Mouse (Mus musculus) lung, postnatal 0 days (tissue): ENCODE measurements around the gene Ppfia4. TPM values are rescaled to one million over a fixed set of nuclear protein-coding genes. Genes with fewer than 3 reads are reported as not detected.

Source experiments
- ATAC-seq: fragments of 200-750 bp; cut with Nextera tagmentation; 2 replicates; pipeline ENCODE4 v1.8.0; 2017; ENCODE audit warnings: moderate library complexity
- DNase-seq: peaks from one replicate; pipeline ENCODE4 v3.0.0-alpha.2; 2016; ENCODE audit warnings: low spot score
- H3K27ac ChIP-seq: fragments of 300-500 bp; sonication (generic); 2 replicates; pipeline ENCODE4 v1.5.1; 2014; ENCODE audit warnings: antibody characterized with exemption, mild to moderate bottlenecking, low read length, mixed read lengths
- H3K27me3 ChIP-seq: fragments of 300-500 bp; sonication (generic); replicated peaks from 2 replicates; pipeline ENCODE4 v1.6.1; 2014; ENCODE audit warnings: low read length, mixed read lengths; ENCODE audit not compliant: insufficient read depth
- H3K36me3 ChIP-seq: fragments of 300-500 bp; sonication (generic); 2 replicates; pipeline ENCODE4 v1.6.1; 2014; ENCODE audit warnings: low read length, mixed read lengths; ENCODE audit not compliant: insufficient read depth
- H3K4me1 ChIP-seq: fragments of 300-500 bp; sonication (generic); 2 replicates; pipeline ENCODE4 v1.6.1; 2014; ENCODE audit warnings: antibody characterized with exemption, low read depth, low read length, mixed read lengths; ENCODE audit not compliant: insufficient read depth
- H3K4me2 ChIP-seq: fragments of 300-500 bp; sonication (generic); replicated peaks from 2 replicates; pipeline ENCODE4 v1.6.1; 2014; ENCODE audit warnings: low read depth, mild to moderate bottlenecking, low read length, moderate library complexity, mixed read lengths
- H3K4me3 ChIP-seq: fragments of 300-500 bp; sonication (generic); 2 replicates; pipeline ENCODE4 v1.5.1; 2014; ENCODE audit warnings: low read depth, low read length
- H3K9ac ChIP-seq: fragments of 300-500 bp; sonication (generic); replicated peaks from 2 replicates; pipeline ENCODE4 v1.6.1; 2014; ENCODE audit warnings: low read depth, mild to moderate bottlenecking
- H3K9me3 ChIP-seq: fragments of 300-500 bp; sonication (generic); 2 replicates; pipeline ENCODE4 v1.6.1; 2016; ENCODE audit warnings: low read length, mixed read lengths
- CTCF ChIP-seq: IDR thresholded peaks from 2 replicates; pipeline ENCODE4 v1.5.1; 2016; ENCODE audit warnings: antibody characterized with exemption, mild to moderate bottlenecking
- EP300 ChIP-seq: IDR thresholded peaks from 2 replicates; pipeline ENCODE4 v1.6.1; 2016; ENCODE audit warnings: antibody characterized with exemption, mild to moderate bottlenecking, control low read depth
- WGBS: fragments of 180-500 bp; shearing (Covaris S2); extraction: QIAGEN DNeasy Blood & Tissue Kit; methylation state at CpG from one replicate; pipeline ENCODE4 v1.1.7; 2014; 5-methylcytosine and 5-hydroxymethylcytosine counted together
- polyA plus RNA-seq: library from polyadenylated mRNA; unstranded; fragments of >200 nt; fragmentation: Nextera tagmentation; extraction: Ambion mirVana; gene quantifications from 2 replicates; pipeline ENCODE4 v1.2.1, GENCODE M21; 2015

The Ppfia4 gene
- polyA plus RNA-seq, 1 experiment from 2014 or later, result 4.5 TPM

DNA sequence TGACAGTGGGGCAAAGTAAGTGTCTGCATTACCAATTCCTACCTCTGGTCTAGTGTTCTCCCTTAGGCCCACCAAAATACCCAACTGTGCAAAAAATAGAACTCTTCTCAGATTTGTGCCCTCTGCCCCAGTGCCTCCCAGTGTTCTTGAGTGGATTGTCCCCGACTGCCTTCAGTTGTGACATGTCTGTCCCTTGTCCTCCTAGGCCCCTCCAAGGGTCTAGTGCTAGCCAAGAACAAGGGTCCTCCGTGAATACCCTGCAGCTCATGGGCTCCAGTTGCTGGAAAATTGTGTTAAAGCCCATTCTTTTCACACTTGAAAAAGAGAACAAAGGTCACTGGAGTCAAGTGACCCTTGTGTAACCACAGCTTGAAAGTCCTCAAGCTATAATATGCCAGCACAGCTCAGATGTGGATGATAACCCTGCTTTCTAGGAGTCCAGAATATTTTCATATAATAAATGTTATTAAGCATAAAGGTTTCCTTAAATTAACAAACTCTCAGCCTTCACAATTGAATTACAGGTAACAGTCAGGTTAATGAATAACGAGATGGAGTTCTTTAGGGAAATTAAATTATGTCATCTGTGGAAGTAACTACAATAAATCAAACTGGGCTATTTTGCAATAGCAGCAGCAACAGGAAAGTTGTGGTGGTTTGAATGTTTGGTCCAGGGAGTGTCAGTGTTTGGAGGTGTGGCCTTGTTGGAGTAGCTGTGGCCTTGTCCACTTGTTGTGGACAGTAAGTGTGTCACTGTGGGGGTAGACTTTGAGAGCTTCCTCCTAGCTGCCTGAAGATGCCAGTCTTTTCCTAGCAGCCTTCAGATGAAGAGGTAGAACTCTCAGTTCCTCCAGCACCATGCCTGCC, 38.8 kb downstream of the Ppfia4 start:
- 46% methylated on average over 3 of the region's 3 CpGs for WGBS
- no peak; the same call in 1 of the 2 replicates for TF ChIP-seq CTCF
- TF ChIP-seq EP300, result peak; percentile 59
- Histone ChIP-seq H3K9me3 (no peaks in the 10 kb centered on the region), H3K27ac (no peak overlapping the region), H3K36me3 (no peaks in the 10 kb centered on the region), H3K9ac (no peak overlapping the region), H3K4me1 (no peaks in the 10 kb centered on the region), H3K4me3 (no peak overlapping the region), H3K4me2 (no peak overlapping the region), H3K27me3 (no peaks in the 10 kb centered on the region)
- ATAC-seq (peak; percentile 43; the same call in 1 of the 2 replicates), DNase-seq (peak; percentile 77)

DNA sequence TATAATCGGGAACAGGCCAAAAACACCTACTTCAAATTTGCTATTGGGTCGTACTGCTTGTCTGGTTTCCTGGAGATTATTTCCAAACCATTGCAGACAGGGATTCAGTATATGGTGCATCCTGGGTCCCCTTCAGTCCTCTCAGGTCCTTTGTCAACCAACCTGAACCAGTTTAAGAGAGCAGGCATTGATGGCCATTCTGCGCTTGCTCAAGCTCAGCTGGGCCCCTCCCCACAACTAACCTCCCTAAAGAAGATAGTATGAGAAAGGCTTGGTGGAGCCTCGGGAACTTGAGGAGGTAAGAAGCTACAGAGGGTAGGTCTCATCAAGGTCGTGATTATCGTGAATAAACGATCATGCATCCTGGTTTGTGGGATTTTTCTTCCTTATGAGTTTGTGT, 39.5 kb downstream of the Ppfia4 start:
- DNase-seq, result no peak
- H3K9ac ChIP-seq, result no peak overlapping the region
- H3K4me1 ChIP-seq, result no peaks in the 10 kb centered on the region
- no peaks in the 10 kb centered on the region for H3K36me3 ChIP-seq
- ATAC-seq, result no peak
- no peaks in the 10 kb centered on the region for H3K9me3 ChIP-seq
- H3K4me3 ChIP-seq, result no peak overlapping the region
- H3K27me3 ChIP-seq, result no peaks in the 10 kb centered on the region
- WGBS, result 81% methylated on average over 7 of the region's 7 CpGs
- no peak for TF ChIP-seq CTCF
- TF ChIP-seq EP300, result no peak
- no peak overlapping the region for H3K27ac ChIP-seq
- no peak overlapping the region for H3K4me2 ChIP-seq

DNA sequence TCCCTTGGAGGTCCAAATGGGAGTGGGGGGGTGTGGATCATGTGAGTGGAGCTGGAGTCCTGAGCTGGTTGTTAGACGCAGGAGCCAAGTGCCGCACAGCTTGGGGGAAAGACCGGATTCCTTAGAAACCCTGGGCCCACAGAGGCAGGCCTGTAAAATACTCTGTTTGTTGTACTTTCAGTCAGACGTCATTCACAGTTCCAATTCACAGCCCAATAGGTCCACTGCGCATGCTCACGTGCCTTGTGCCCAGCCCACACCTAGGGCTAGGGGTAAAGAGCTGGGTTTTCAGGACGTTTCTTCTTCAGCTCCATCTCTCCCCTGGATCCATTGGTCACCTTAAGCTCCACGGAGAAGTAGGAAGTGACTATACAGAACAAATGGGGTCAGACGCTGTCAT, 40.1 kb downstream of the Ppfia4 start:
- DNase-seq, result no peak
- TF ChIP-seq CTCF (no peak), EP300 (no peak)
- no peak overlapping the region for H3K4me3 ChIP-seq
- no peak overlapping the region for H3K9ac ChIP-seq
- 0 out of 2 replicates have a peak, but pooled peaks have one; percentile 8 for ATAC-seq
- H3K27ac ChIP-seq, result no peak overlapping the region
- WGBS, result 53% methylated on average over 9 of the region's 9 CpGs
- no peak overlapping the region for H3K4me2 ChIP-seq
- H3K36me3 ChIP-seq, result no peaks in the 10 kb centered on the region
- H3K9me3 ChIP-seq, result no peaks in the 10 kb centered on the region
- no peaks in the 10 kb centered on the region for H3K4me1 ChIP-seq
- no peaks in the 10 kb centered on the region for H3K27me3 ChIP-seq

DNA sequence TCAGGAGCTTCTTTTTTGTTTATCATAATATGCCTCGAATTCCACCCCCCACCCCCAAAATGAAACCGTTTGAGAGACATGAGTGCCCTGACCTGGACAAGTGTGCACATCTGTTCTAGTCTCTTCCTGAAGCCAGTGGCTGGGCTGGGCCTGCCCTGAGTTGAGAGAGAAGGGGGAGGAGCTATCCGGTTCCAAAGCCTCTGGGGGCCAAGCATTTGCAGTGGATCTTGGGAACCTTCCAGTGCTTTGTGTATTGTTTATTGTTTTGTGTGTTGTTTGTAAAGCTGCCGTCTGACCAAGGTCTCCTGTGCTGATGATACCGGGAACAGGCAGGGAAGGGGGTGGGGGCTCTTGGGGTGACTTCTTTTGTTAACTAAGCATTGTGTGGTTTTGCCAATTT, 40.7 kb downstream of the Ppfia4 start:
- Histone ChIP-seq H3K9ac (no peak overlapping the region), H3K4me1 (no peaks in the 10 kb centered on the region), H3K9me3 (no peaks in the 10 kb centered on the region), H3K4me3 (no peak overlapping the region), H3K27me3 (no peaks in the 10 kb centered on the region), H3K4me2 (no peak overlapping the region), H3K27ac (no peak overlapping the region), H3K36me3 (no peaks in the 10 kb centered on the region)
- TF ChIP-seq CTCF (no peak), EP300 (no peak)
- ATAC-seq (peak; percentile 43; the same call in 1 of the 2 replicates), DNase-seq (peak; percentile 57)
- 20% methylated on average over 5 of the region's 5 CpGs for WGBS

DNA sequence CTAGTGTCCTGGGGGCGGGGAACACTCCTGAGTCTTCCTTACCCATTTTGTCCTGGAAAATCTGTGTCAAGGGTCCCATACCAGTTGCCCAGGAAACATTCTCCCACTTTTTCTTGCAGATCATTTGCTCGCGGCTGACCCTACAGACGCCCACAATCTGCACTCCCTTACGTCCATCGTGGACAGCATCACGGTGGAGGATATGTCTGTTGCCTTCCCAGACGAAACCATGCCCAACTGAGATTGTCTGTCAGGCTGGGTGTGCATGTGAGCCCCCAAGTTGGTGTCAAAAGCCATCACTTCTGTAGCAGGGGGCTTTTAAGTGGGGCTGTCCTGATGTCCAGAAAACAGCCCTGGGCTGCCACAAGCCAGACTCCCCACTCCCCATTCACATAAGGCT, 41.2 kb downstream of the Ppfia4 start:
- Histone ChIP-seq H3K4me3 (no peak overlapping the region), H3K4me1 (no peaks in the 10 kb centered on the region), H3K9me3 (no peaks in the 10 kb centered on the region), H3K36me3 (no peaks in the 10 kb centered on the region), H3K27me3 (no peaks in the 10 kb centered on the region), H3K27ac (no peak overlapping the region), H3K4me2 (no peak overlapping the region), H3K9ac (no peak overlapping the region)
- 79% methylated on average over 8 of the region's 8 CpGs for WGBS
- DNase-seq, result no peak
- TF ChIP-seq EP300, result no peak
- ATAC-seq, result no peak

DNA sequence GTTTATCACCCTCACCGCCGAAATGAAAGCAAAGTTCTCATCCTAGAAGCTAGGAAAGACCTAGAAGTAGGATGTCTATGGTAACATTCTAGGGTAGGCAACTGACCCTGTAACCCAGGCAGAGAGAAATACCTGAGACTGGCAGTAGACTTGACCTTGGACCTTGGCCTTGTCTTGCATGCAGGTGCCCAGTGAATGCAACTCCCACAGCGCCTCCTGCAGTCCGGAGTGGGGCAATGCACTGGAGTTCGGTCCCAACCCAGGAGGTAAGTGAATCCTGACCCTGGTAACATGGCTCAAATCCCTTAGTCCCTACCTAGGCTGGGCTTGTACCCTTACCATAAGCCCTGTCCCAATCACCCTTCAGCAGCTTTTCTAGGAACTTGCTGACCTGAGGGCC, 41.8 kb downstream of the Ppfia4 start:
- no peak for ATAC-seq
- WGBS, result 78% methylated on average over 5 of the region's 5 CpGs
- DNase-seq, result no peak

More for the DNA sequence above, 41.8 kb downstream of the Ppfia4 start:
- Histone ChIP-seq H3K4me3 (no peak overlapping the region), H3K4me1 (no peaks in the 10 kb centered on the region), H3K9me3 (no peaks in the 10 kb centered on the region), H3K27me3 (no peaks in the 10 kb centered on the region), H3K4me2 (no peak overlapping the region), H3K27ac (no peak overlapping the region), H3K36me3 (no peaks in the 10 kb centered on the region), H3K9ac (no peak overlapping the region)
- TF ChIP-seq CTCF, result peak; percentile 60
- TF ChIP-seq EP300, result no peak
